Mouse (Mus musculus) liver, embryonic 14.5 days (tissue): ENCODE results near the gene Lamp2.

Experiments used
- CTCF ChIP-seq: IDR thresholded peaks from 2 replicates; pipeline ENCODE4 v1.5.1; 2016; ENCODE audit warnings: antibody characterized with exemption, low read depth, control low read depth
- EP300 ChIP-seq: IDR thresholded peaks from 2 replicates; pipeline ENCODE4 v1.6.1; 2016; ENCODE audit warnings: antibody characterized with exemption, low read depth

DNA sequence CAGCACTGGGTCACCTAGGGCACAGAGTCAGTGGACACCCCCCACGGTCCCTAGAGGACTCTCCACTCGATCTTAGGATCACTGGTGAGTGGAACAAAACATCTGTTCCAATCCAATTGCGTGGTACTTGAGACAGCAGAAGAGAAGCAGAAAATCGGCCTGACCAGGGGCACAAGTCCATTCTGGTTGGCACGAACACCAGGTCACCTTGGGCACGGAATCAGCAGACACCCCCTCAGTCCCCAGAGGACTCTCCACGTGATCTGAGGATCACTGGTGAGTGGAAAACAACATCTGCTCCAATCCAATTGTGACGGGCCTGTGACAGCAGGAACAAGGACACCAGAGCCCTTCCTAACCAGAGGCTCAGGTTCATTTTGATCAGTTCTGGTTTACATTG, 94.2 kb downstream of the Lamp2 start:
- TF ChIP-seq CTCF (no peak), EP300 (no peak)
